Mouse (Mus musculus) stomach, embryonic 16.5 days (tissue): ENCODE results near the gene Magi2. TPM values are rescaled to one million over a fixed set of nuclear protein-coding genes. Genes with fewer than 3 reads are reported as not detected.

ENCODE experiments used
- ATAC-seq: fragments of 200-750 bp; cut with Nextera tagmentation; 2 replicates; pipeline ENCODE4 v1.8.0; 2017; ENCODE audit warnings: moderate number of reproducible peaks, moderate TSS enrichment; ENCODE audit not compliant: insufficient read depth, low FRiP score
- H3K27ac ChIP-seq: fragments of 300-500 bp; sonication (generic); 2 replicates; pipeline ENCODE4 v1.5.1; 2014; ENCODE audit warnings: low read length
- H3K27me3 ChIP-seq: fragments of 300-500 bp; sonication (generic); 2 replicates; pipeline ENCODE4 v1.6.1; 2014; ENCODE audit warnings: low read length, control low read depth, mixed read lengths; ENCODE audit not compliant: control insufficient read depth, insufficient read depth
- H3K36me3 ChIP-seq: fragments of 300-500 bp; sonication (generic); 2 replicates; pipeline ENCODE4 v1.6.1; 2014; ENCODE audit warnings: low read length; ENCODE audit not compliant: control insufficient read depth, insufficient read depth
- H3K4me1 ChIP-seq: fragments of 300-500 bp; sonication (generic); 2 replicates; pipeline ENCODE4 v1.6.1; 2014; ENCODE audit warnings: low read length, control low read depth, mixed read lengths; ENCODE audit not compliant: control insufficient read depth, insufficient read depth
- H3K4me2 ChIP-seq: fragments of 300-500 bp; sonication (generic); 2 replicates; pipeline ENCODE4 v1.6.1; 2014; ENCODE audit warnings: low read depth, low read length, mixed read lengths
- H3K4me3 ChIP-seq: fragments of 300-500 bp; sonication (generic); replicated peaks from 2 replicates; pipeline ENCODE4 v1.5.1; 2014; ENCODE audit warnings: mild to moderate bottlenecking, low read length
- H3K9ac ChIP-seq: fragments of 300-500 bp; sonication (generic); 2 replicates; pipeline ENCODE4 v1.6.1; 2014; ENCODE audit warnings: low read length
- H3K9me3 ChIP-seq: fragments of 300-500 bp; sonication (generic); replicated peaks from 2 replicates; pipeline ENCODE4 v1.6.1; 2016; ENCODE audit warnings: low read length, control low read depth; ENCODE audit not compliant: control insufficient read depth
- WGBS: fragments of 180-500 bp; shearing (Covaris S2); extraction: QIAGEN DNeasy Blood & Tissue Kit; methylation state at CpG from one replicate; pipeline ENCODE4 v1.1.7; 2014; 5-methylcytosine and 5-hydroxymethylcytosine counted together
- polyA plus RNA-seq: library from polyadenylated mRNA; unstranded; fragments of >200 nt; fragmentation: Nextera tagmentation; extraction: Ambion mirVana; gene quantifications from 2 replicates; pipeline ENCODE4 v1.2.1, GENCODE M21; 2015

The Magi2 gene
- polyA plus RNA-seq, 1 experiment from 2014 or later: 7.2 TPM

DNA sequence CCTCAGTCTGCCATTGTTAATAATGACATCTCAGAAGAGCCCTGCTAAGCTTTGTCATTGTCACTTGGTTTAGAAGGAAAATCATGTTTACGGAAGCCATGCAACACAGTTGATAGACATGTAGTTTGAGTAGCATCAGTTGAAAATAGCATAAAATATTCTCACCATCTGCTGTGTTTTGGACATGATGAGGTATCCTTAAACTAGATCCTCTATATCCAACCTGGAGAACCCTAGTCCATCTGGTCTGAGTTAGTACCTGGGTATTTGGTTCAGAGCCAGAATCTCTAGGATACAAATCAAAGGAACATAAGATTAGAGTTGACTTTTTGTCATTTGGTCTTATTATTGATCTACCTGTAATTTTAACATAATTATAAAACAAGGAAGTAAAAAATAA is 385.0 kb downstream of the Magi2 start:
- H3K36me3 ChIP-seq: no peaks in the 10 kb centered on the region
- H3K9ac ChIP-seq: no peak overlapping the region
- H3K9me3 ChIP-seq: no peaks in the 10 kb centered on the region
- H3K27me3 ChIP-seq: no peaks in the 10 kb centered on the region
- no peak overlapping the region for H3K27ac ChIP-seq
- ATAC-seq: no peak
- 96% methylated on average over 1 of the region's 1 CpGs for WGBS
- H3K4me3 ChIP-seq: no peak overlapping the region
- H3K4me1 ChIP-seq: no peaks in the 10 kb centered on the region
- H3K4me2 ChIP-seq: no peak overlapping the region

DNA sequence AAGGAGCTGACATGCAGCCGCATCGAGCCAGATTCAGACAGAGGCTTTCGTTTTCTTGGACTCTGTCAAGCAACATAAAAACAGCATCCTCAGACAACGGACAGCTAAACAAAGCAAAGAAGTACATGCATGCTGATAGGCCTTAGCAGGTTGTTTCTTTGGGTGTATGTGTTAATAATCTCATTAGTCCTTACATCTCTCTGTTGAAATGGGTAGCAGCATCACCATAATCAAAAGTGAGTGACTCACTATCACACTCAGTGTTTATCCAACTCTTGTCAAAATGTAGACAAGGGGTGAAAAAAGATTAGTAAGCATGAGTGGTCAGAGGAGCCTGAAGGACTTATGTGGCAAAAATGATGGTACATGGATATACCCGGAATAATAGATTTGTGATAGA is 394.8 kb downstream of the Magi2 start:
- Histone ChIP-seq H3K4me1 (no peaks in the 10 kb centered on the region), H3K4me3 (no peak overlapping the region), H3K36me3 (no peaks in the 10 kb centered on the region), H3K27ac (no peak overlapping the region), H3K9ac (no peak overlapping the region), H3K27me3 (no peaks in the 10 kb centered on the region), H3K4me2 (no peak overlapping the region), H3K9me3 (no peaks in the 10 kb centered on the region)
- 83% methylated on average over 5 of the region's 5 CpGs for WGBS
- ATAC-seq: no peak

DNA sequence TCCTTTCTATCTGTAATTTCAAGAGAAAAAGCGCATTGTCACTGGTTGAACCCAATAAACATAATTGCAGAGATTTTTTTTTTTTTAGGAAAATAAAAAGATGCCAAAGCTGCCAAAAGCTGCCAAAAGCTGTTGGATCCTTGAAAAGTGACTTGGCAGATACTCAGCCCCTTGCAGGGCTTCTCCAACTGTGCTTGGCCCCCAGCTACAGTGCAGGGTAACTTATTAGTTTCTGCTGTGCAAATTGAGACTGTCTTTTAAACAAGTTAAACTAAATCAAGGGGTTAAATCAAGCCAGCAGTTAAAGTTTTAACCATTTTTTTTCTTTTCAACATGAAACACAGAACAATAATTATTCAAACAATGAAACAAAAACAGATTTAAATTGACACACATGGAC is 407.1 kb downstream of the Magi2 start:
- H3K27ac ChIP-seq: no peak overlapping the region
- H3K9me3 ChIP-seq: no peaks in the 10 kb centered on the region
- no peak overlapping the region for H3K4me3 ChIP-seq
- H3K4me1 ChIP-seq: no peaks in the 10 kb centered on the region
- no peak overlapping the region for H3K9ac ChIP-seq
- ATAC-seq: no peak
- no peaks in the 10 kb centered on the region for H3K27me3 ChIP-seq
- H3K36me3 ChIP-seq: no peaks in the 10 kb centered on the region
- H3K4me2 ChIP-seq: no peak overlapping the region
- WGBS: 93% methylated on average over 1 of the region's 1 CpGs

DNA sequence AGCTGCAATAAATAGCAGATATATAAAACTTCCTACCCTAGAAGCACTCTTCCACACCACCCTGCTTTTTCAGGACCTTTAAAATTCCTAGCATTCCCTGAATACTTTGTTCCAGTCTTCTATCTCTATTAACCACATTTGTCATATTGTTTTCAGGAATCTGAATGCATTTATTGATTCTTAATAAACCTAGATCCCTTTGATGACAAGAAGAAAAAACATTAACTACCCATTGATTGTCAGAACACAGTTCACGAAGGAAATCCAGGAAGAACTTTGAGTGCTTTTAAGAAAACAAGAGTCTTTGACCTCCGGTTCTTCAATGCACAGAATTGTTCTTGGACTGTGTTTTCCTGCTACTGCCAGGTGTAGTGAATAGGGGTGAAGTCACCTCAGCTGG is 411.0 kb downstream of the Magi2 start:
- H3K9ac ChIP-seq: no peak overlapping the region
- no peak for ATAC-seq
- no peaks in the 10 kb centered on the region for H3K9me3 ChIP-seq
- H3K4me2 ChIP-seq: no peak overlapping the region
- no peak overlapping the region for H3K4me3 ChIP-seq
- H3K27ac ChIP-seq: no peak overlapping the region
- 35% methylated on average over 2 of the region's 2 CpGs for WGBS
- H3K27me3 ChIP-seq: no peaks in the 10 kb centered on the region
- H3K36me3 ChIP-seq: no peaks in the 10 kb centered on the region
- H3K4me1 ChIP-seq: no peaks in the 10 kb centered on the region

DNA sequence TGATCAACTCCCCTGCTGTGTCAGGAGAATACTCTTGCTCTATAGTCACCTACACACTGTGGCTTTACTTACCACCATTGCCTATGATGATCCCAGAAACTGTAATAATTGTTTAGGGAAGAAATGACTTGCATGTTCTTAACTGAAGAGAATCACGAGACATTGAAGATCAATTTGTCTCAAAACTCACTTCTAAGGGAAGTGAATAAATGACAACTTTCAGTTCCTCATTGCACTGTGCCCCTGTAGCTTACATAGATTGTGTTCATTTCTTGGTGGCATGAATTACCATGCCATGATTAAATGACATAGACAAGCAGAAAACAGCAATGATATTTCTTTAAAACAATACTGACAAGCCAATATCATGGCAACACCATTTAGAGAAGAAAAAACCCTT is 429.1 kb downstream of the Magi2 start:
- WGBS: 66% methylated on average over 1 of the region's 1 CpGs
- Histone ChIP-seq H3K27me3 (no peaks in the 10 kb centered on the region), H3K9ac (no peak overlapping the region), H3K4me1 (no peaks in the 10 kb centered on the region), H3K36me3 (no peaks in the 10 kb centered on the region), H3K4me3 (no peak overlapping the region), H3K4me2 (no peak overlapping the region), H3K27ac (no peak overlapping the region), H3K9me3 (no peaks in the 10 kb centered on the region)
- ATAC-seq: no peak

DNA sequence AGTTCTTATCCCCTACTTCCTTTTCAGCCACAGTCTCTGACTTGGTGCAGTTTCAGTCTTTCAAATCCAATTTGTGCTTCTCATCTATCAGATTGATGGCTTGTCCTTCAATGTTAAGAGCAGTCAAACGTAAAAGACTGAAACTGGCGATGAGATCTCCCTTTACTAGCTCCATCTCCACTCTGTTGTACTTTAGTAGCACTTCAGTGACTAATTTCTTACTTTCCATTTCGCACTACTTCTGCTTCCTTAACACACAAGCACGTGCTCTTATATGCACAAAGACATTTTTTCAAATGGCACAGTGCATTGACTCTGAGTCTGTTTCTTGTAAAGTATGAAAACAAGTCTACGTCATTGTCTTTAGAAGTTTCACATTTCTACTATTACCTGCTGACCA is 439.6 kb downstream of the Magi2 start:
- Histone ChIP-seq H3K9ac (no peak overlapping the region), H3K27ac (no peak overlapping the region), H3K4me1 (no peaks in the 10 kb centered on the region), H3K36me3 (no peaks in the 10 kb centered on the region), H3K4me3 (no peak overlapping the region), H3K9me3 (no peaks in the 10 kb centered on the region), H3K27me3 (no peaks in the 10 kb centered on the region), H3K4me2 (no peak overlapping the region)
- WGBS: 69% methylated on average over 5 of the region's 5 CpGs
- ATAC-seq: no peak

DNA sequence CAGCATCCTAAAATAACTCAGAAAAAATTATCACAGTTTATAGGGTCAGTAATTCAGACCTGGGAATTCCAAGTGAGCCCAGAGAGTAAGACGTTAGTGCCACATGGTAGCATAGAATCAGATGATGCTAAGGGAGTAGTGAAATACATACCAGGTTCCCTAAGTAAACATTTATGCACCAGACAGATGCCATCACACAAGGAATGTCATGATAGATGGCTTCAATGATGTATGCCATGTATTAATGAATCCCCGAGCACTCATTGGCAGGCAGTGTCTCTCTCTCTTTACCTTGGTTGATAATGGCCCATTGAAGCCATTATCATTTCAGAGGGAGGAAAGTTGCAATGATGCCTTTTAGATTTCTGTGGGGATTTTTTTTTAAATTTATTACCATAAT is 490.5 kb downstream of the Magi2 start:
- no peaks in the 10 kb centered on the region for H3K27me3 ChIP-seq
- no peak overlapping the region for H3K9ac ChIP-seq
- no peak for ATAC-seq
- WGBS: 76% methylated on average over 2 of the region's 2 CpGs
- H3K36me3 ChIP-seq: no peaks in the 10 kb centered on the region
- H3K9me3 ChIP-seq: no peaks in the 10 kb centered on the region
- no peak overlapping the region for H3K4me3 ChIP-seq
- H3K4me2 ChIP-seq: no peak overlapping the region
- no peaks in the 10 kb centered on the region for H3K4me1 ChIP-seq
- no peak overlapping the region for H3K27ac ChIP-seq

DNA sequence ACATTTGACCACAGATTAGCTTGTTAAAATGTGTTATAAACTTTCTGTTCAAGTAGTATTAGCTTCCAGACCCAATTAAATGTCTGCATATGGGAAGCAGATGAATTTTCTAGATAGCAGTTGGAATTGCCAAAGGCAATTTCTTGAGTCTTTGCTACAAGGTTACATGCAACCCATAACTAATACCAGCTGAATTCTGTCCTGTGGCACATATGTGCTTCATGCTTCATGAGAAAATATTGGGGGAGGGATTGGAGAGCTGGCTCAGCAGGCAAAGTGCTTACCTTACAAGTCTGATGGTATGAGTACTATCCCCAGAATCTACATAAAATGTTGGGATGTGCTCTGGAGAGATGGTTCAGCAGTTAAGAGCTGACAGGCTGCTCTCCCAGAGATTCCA is 499.4 kb downstream of the Magi2 start:
- Histone ChIP-seq H3K9ac (no peak overlapping the region), H3K4me2 (no peak overlapping the region), H3K27me3 (no peaks in the 10 kb centered on the region), H3K9me3 (no peaks in the 10 kb centered on the region), H3K27ac (no peak overlapping the region), H3K4me3 (no peak overlapping the region), H3K36me3 (no peaks in the 10 kb centered on the region), H3K4me1 (no peaks in the 10 kb centered on the region)
- ATAC-seq: no peak

DNA sequence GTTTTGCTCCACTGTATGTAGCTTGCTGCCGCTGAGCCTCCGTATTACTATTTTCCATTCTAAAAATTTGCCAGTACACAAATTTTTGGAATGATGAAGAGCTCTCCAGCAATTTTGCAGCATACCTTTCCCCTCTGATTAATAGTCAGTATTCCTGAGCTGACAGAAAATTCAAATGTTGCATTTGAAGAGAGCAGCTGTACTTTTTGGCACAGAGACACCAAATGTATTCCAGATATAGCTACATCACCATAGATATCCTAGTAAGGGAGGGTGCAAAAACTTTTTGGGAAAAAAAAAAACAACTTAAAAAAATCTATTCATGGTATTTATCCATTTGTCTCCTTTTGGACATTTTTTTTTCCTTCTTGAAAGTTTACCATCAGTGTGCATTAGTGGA is 518.5 kb downstream of the Magi2 start:
- H3K9ac ChIP-seq: no peak overlapping the region
- no peaks in the 10 kb centered on the region for H3K36me3 ChIP-seq
- ATAC-seq: no peak
- 77% methylated on average over 2 of the region's 2 CpGs for WGBS
- no peaks in the 10 kb centered on the region for H3K4me1 ChIP-seq
- H3K9me3 ChIP-seq: no peaks in the 10 kb centered on the region
- no peak overlapping the region for H3K27ac ChIP-seq
- no peaks in the 10 kb centered on the region for H3K27me3 ChIP-seq
- no peak overlapping the region for H3K4me3 ChIP-seq
- H3K4me2 ChIP-seq: no peak overlapping the region

DNA sequence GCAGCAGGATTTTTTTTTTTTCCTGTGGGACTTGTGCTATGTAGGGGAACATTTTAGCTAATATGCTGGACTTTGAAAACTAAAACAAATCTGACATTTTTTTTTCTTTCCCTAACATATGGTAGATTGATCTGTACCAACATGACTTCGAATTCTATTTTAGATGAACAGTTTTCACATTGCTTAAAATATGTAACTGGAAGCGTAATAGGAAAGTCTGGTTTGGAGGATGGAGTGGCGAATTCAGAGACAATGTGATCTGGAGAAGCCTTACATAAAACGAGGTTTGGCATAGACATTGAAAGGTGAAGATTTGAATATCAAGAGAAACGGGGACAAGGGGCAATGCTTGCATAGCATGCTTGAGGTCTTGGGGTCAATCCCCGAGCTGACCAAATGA is 519.1 kb downstream of the Magi2 start:
- Histone ChIP-seq H3K4me1 (no peaks in the 10 kb centered on the region), H3K4me3 (no peak overlapping the region), H3K27ac (no peak overlapping the region), H3K27me3 (no peaks in the 10 kb centered on the region), H3K9me3 (no peaks in the 10 kb centered on the region), H3K36me3 (no peaks in the 10 kb centered on the region), H3K4me2 (no peak overlapping the region), H3K9ac (no peak overlapping the region)
- ATAC-seq: no peak
- 67% methylated on average over 6 of the region's 6 CpGs for whole genome bisulfite sequencing
